Mouse (Mus musculus) kidney, postnatal 0 days (tissue): Measurements from ENCODE around the gene Dnah2. TPM values are rescaled to one million over a fixed set of nuclear protein-coding genes. Genes with fewer than 3 reads are reported as not detected.

Source experiments
- ATAC-seq: fragments of 200-750 bp; cut with Nextera tagmentation; replicated peaks from 2 replicates; pipeline ENCODE4 v1.8.0; 2017; ENCODE audit warnings: low read depth, moderate number of reproducible peaks, moderate TSS enrichment, moderate library complexity; ENCODE audit not compliant: low FRiP score
- DNase-seq: peaks from one replicate; pipeline ENCODE4 v3.0.0-alpha.2; 2016; ENCODE audit warnings: low spot score
- H3K27ac ChIP-seq: fragments of 300-500 bp; sonication (generic); 2 replicates; pipeline ENCODE4 v1.5.1; 2014; ENCODE audit warnings: mild to moderate bottlenecking
- H3K27me3 ChIP-seq: fragments of 300-500 bp; sonication (generic); 2 replicates; pipeline ENCODE4 v1.6.1; 2014; ENCODE audit warnings: low read length, mixed read lengths; ENCODE audit not compliant: insufficient read depth
- H3K36me3 ChIP-seq: fragments of 300-500 bp; sonication (generic); 2 replicates; pipeline ENCODE4 v1.6.1; 2014; ENCODE audit warnings: low read length, mixed read lengths; ENCODE audit not compliant: insufficient read depth
- H3K4me1 ChIP-seq: fragments of 300-500 bp; sonication (generic); replicated peaks from 2 replicates; pipeline ENCODE4 v1.6.1; 2014; ENCODE audit warnings: antibody characterized with exemption, low read length, mixed read lengths; ENCODE audit not compliant: insufficient read depth
- H3K4me2 ChIP-seq: fragments of 300-500 bp; sonication (generic); 2 replicates; pipeline ENCODE4 v1.6.1; 2014; ENCODE audit warnings: mild to moderate bottlenecking, low read length, moderate library complexity, mixed read lengths
- H3K4me3 ChIP-seq: fragments of 300-500 bp; sonication (generic); replicated peaks from 2 replicates; pipeline ENCODE4 v1.5.1; 2014; ENCODE audit warnings: low read depth, low read length
- H3K9ac ChIP-seq: fragments of 300-500 bp; sonication (generic); 2 replicates; pipeline ENCODE4 v1.6.1; 2014; ENCODE audit warnings: low read depth, low read length
- H3K9me3 ChIP-seq: fragments of 300-500 bp; sonication (generic); replicated peaks from 2 replicates; pipeline ENCODE4 v1.6.1; 2016; ENCODE audit warnings: low read length, inconsistent platforms, mixed read lengths
- CTCF ChIP-seq: IDR thresholded peaks from 2 replicates; pipeline ENCODE4 v1.5.1; 2016; ENCODE audit warnings: antibody characterized with exemption, low read depth, mild to moderate bottlenecking, moderate library complexity
- WGBS: fragments of 180-500 bp; shearing (Covaris S2); extraction: QIAGEN DNeasy Blood & Tissue Kit; methylation state at CpG from one replicate; pipeline ENCODE4 v1.1.7; 2014; 5-methylcytosine and 5-hydroxymethylcytosine counted together
- polyA plus RNA-seq: library from polyadenylated mRNA; unstranded; fragments of >200 nt; fragmentation: Nextera tagmentation; extraction: Ambion mirVana; gene quantifications from 2 replicates; pipeline ENCODE4 v1.2.1, GENCODE M21; 2015

Gene Dnah2
- polyA plus RNA-seq, 1 experiment from 2014 or later: 0.32 TPM

- Histone ChIP-seq H3K9ac (no peak overlapping the region), H3K27me3 (no peaks in the 10 kb centered on the region), H3K9me3 (no peaks in the 10 kb centered on the region), H3K36me3 (no peaks in the 10 kb centered on the region), H3K4me1 (no peaks in the 10 kb centered on the region), H3K4me3 (no peak overlapping the region), H3K4me2 (no peak overlapping the region), H3K27ac (no peak overlapping the region)
- WGBS: 59% methylated on average over 15 of the region's 15 CpGs
- no peak for TF ChIP-seq CTCF
- no peak for ATAC-seq
- DNase-seq: no peak
Observed at GRCm38 (mm10) chr11:69516151-69516640, 32.7 kb downstream of the Dnah2 start.

GRCm38 (mm10) chr11:69513840-69514239 is 35.1 kb downstream of the Dnah2 start:
- no peaks in the 10 kb centered on the region for H3K9me3 ChIP-seq
- no peak overlapping the region for H3K27ac ChIP-seq
- no peak for ATAC-seq
- peak; percentile 94 for DNase-seq
- H3K27me3 ChIP-seq: no peaks in the 10 kb centered on the region
- no peak overlapping the region for H3K4me2 ChIP-seq
- no peak overlapping the region for H3K9ac ChIP-seq
- no peaks in the 10 kb centered on the region for H3K36me3 ChIP-seq
- no peak overlapping the region for H3K4me3 ChIP-seq
- peak; percentile 87 for TF ChIP-seq CTCF
- WGBS: 7% methylated on average over 6 of the region's 6 CpGs
- no peaks in the 10 kb centered on the region for H3K4me1 ChIP-seq

DNA sequence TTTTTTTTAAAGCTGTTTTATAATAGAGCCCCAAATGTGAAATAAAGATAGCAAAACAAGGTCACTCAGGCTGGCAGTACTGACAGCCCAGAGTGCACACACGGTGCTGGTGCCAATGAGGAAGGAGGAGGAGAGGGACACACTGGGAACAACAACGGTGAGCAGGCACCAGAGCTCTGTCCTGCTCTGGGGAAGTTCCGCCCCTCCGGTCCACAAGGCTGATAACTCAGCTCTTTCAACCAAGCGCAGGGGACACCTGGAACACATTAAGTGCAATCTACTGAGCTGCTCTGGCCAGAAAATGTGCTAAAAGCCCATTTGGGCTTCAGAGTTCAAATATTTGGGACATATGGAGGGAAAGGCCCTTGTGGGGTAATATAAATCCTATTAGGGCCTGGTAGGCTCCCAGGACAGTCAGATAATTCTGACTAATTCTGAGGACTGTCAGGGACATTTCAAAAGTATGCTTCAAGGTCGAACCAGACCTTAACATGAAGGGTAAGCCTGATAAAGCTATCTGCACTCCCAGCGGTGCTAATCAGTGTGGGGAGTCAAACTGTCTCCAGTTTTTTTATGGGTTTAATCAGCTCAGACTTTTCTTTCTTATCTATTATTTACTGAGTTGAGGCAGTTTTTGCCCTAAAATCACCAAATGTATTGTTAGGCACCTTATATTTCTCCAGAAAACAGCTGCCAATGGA is 38.0 kb downstream of the Dnah2 start:
- ATAC-seq (no peak), DNase-seq (no peak)
- no peak overlapping the region for H3K9ac ChIP-seq
- H3K27me3 ChIP-seq: no peaks in the 10 kb centered on the region
- H3K4me2 ChIP-seq: no peak overlapping the region
- no peak for TF ChIP-seq CTCF
- WGBS: 34% methylated on average over 7 of the region's 7 CpGs
- H3K4me3 ChIP-seq: no peak overlapping the region
- no peaks in the 10 kb centered on the region for H3K36me3 ChIP-seq
- H3K27ac ChIP-seq: no peak overlapping the region
- H3K9me3 ChIP-seq: no peaks in the 10 kb centered on the region
- H3K4me1 ChIP-seq: no peaks in the 10 kb centered on the region

DNA sequence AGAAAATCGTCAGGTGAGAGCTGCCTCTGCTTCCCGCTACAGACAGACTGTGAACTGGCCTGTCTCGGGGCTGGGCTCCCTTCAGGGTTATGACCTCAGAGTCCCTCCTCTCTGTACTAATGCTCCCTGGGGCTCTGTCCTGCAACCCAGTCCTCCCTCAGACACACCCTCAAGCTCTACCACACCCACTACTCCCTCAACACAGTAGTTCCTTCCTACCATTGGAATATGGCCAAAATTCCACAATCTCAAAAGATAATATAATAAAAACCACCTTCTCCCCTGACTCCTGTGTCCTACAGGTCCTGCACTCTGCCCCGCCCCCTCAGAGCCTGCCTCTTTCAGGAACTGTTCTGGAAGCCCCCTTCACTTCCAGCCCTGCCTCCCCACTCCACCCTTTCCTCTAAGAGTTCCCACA is 45.0 kb downstream of the Dnah2 start:
- Histone ChIP-seq H3K9me3 (no peaks in the 10 kb centered on the region), H3K4me2 (no peak overlapping the region), H3K4me3 (no peak overlapping the region), H3K9ac (no peak overlapping the region), H3K27me3 (no peaks in the 10 kb centered on the region), H3K4me1 (peaks cover 8% of the 10 kb centered on the region; the same call in 1 of the 2 replicates), H3K27ac (no peak overlapping the region), H3K36me3 (no peaks in the 10 kb centered on the region)
- WGBS: 37% methylated on average over 4 of the region's 4 CpGs
- 0 out of 2 replicates have a peak, but pooled peaks have one; percentile 33 for ATAC-seq
- DNase-seq: peak; percentile 44
- no peak for TF ChIP-seq CTCF

DNA sequence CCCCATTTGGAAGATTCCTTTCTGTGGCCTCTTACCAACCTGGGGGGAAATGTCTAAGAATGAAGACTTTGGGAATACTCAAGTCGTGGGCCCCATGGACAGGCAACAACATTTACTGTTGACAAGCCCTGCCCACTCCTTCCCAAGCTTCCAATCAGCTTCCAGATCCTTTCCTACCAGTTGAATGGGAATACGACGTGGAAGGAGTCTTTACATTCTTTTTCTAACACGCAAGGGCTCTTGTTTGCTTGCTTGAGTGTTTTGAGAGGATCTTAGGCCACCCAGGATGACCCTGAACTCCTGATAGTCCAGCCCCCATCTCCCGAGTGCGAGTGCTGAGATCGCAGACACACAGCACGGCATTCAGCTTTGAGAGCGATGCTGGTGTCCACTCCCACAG is 47.4 kb downstream of the Dnah2 start:
- ATAC-seq (no peak), DNase-seq (peak; percentile 18)
- 59% methylated on average over 9 of the region's 9 CpGs for WGBS
- Histone ChIP-seq H3K27me3 (no peaks in the 10 kb centered on the region), H3K4me2 (no peak overlapping the region), H3K36me3 (no peaks in the 10 kb centered on the region), H3K27ac (no peak overlapping the region), H3K4me3 (no peak overlapping the region), H3K9ac (no peak overlapping the region), H3K4me1 (peaks cover 8% of the 10 kb centered on the region; the same call in 1 of the 2 replicates), H3K9me3 (no peaks in the 10 kb centered on the region)
- TF ChIP-seq CTCF: no peak

- no peaks in the 10 kb centered on the region for H3K27me3 ChIP-seq
- no peak overlapping the region for H3K4me3 ChIP-seq
- no peak overlapping the region for H3K9ac ChIP-seq
- no peak overlapping the region for H3K27ac ChIP-seq
- DNase-seq (no peak), ATAC-seq (no peak)
- 78% methylated on average over 11 of the region's 11 CpGs for WGBS
- TF ChIP-seq CTCF: no peak
- H3K4me1 ChIP-seq: peaks cover 8% of the 10 kb centered on the region; the same call in 1 of the 2 replicates
- H3K9me3 ChIP-seq: no peaks in the 10 kb centered on the region
- no peaks in the 10 kb centered on the region for H3K36me3 ChIP-seq
- no peak overlapping the region for H3K4me2 ChIP-seq
Observed at GRCm38 (mm10) chr11:69499140-69499539, 49.8 kb downstream of the Dnah2 start.
